Mouse (Mus musculus): ENCODE data around the gene Nmu.

- TF ChIP-seq GATA1 (IDR thresholded peaks at IDR 0.05; ENCODE audit: low read length): no peak
- TF ChIP-seq TAL1 (IDR thresholded peaks at IDR 0.05; ENCODE audit: low read length): no peak
These were observed 38.5 kb downstream of the Nmu start for GRCm38 (mm10) chr5:76325113-76325512.
